Mouse (Mus musculus): ENCODE results near the gene Itgb4.

GRCm38 (mm10) chr11:115948316-115948715 lies 26.2 kb upstream of the Itgb4 start:
- TF ChIP-seq CTCF (IDR thresholded peaks at IDR 0.05; ENCODE audit: borderline replicate concordance, insufficient read depth, low read depth, low read length) (no peak), POLR2A (IDR thresholded peaks at IDR 0.05; ENCODE audit: borderline replicate concordance, insufficient read depth, low read length) (no peak)

All from cerebellum, adult 2 months (tissue).